Mouse (Mus musculus): Measurements from ENCODE around the gene Clic4. TPM values are rescaled to one million over a fixed set of nuclear protein-coding genes. Genes with fewer than 3 reads are reported as not detected.

The Clic4 gene
- polyA plus RNA-seq, 1 experiment: 139 TPM

DNA sequence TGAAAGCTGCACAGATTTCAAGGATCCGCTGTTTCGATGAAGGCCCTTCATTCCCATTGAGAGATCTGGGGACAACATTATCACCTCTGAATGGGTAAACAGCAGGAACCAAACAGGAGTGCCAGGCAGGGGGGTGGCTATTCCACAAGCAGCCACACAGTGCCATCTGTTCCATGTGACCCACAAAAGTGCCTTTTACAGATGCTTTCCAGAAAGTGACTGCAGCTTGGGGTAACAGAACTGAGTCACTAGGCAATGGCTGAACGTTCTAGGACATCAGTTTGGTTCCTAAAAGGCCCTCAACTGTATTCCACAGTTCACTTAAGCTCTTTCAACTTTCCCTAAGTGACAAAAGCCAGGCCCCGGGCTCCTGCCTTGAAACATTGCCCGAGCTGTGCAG is 42.0 kb downstream of the Clic4 start:
- H3K36me3 ChIP-seq (ENCODE audit: control insufficient read depth, insufficient read depth): peaks cover 37% of the 10 kb centered on the region
- H3ac ChIP-seq (ENCODE audit: control insufficient read depth, insufficient read length, low read depth): no peak overlapping the region
- no peaks in the 10 kb centered on the region for H3K27me3 ChIP-seq (ENCODE audit: control insufficient read depth, insufficient read depth, insufficient read length)
- peaks cover 48% of the 10 kb centered on the region for H3K79me3 ChIP-seq (ENCODE audit: low read depth)
- peaks cover 96% of the 10 kb centered on the region for H3K79me2 ChIP-seq (ENCODE audit: control insufficient read depth, insufficient read depth)
- TF ChIP-seq MAX (IDR thresholded peaks at IDR 0.05): no peak
- TF ChIP-seq MYOG (IDR thresholded peaks at IDR 0.05; ENCODE audit: control insufficient read depth, extremely low read depth, insufficient read length): no peak
- no peak for TF ChIP-seq FOSL1 (IDR thresholded peaks at IDR 0.05; ENCODE audit: insufficient read depth, low read length, poor library complexity, severe bottlenecking)
- no peak for TF ChIP-seq CTCF (IDR thresholded peaks at IDR 0.05; ENCODE audit: control insufficient read depth, insufficient read depth, insufficient read length)
- no peak for TF ChIP-seq MYOD1 (IDR thresholded peaks at IDR 0.05; ENCODE audit: control insufficient read depth, insufficient read length, low read depth)
- no peak for TF ChIP-seq USF1 (IDR thresholded peaks at IDR 0.05; ENCODE audit: low read depth)
- no peak for TF ChIP-seq CEBPB (IDR thresholded peaks at IDR 0.05; ENCODE audit: low read depth)
- no peak overlapping the region for H3K4me3 ChIP-seq (ENCODE audit: insufficient read depth, poor library complexity, severe bottlenecking)

- H3K79me2 ChIP-seq (ENCODE audit: control insufficient read depth, insufficient read depth): peaks cover 95% of the 10 kb centered on the region
- no peaks in the 10 kb centered on the region for H3K27me3 ChIP-seq (ENCODE audit: control insufficient read depth, insufficient read depth, insufficient read length)
- peaks cover 42% of the 10 kb centered on the region for H3K79me3 ChIP-seq (ENCODE audit: low read depth)
Observed at GRCm38 (mm10) chr4:135229871-135230270, 42.7 kb downstream of the Clic4 start.

DNA sequence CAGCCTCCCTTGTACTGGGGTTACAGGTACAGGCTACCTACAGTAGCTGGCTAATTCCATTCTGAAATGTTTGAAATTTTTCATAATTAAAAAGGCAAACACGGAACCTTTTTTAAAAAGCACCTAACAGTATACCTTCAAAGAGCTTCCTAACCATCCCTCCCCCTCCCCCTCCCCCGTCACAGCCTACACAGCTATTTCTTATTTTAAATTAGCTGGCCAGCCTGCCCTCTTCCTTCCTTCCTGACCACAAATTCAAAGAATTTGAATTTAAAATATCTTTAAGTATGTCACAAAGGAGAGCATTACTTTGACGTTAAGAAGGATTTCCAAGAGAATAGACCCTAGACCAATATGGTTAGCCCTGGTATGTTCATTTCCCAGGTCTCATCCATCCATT is 44.5 kb downstream of the Clic4 start:
- TF ChIP-seq FOSL1 (IDR thresholded peaks at IDR 0.05; ENCODE audit: insufficient read depth, low read length, poor library complexity, severe bottlenecking): no peak
- TF ChIP-seq MYOD1 (IDR thresholded peaks at IDR 0.05; ENCODE audit: control insufficient read depth, insufficient read length, low read depth): no peak
- TF ChIP-seq MAX (IDR thresholded peaks at IDR 0.05): no peak
- no peak for TF ChIP-seq MYOG (IDR thresholded peaks at IDR 0.05; ENCODE audit: control insufficient read depth, extremely low read depth, insufficient read length)
- no peak for TF ChIP-seq CEBPB (IDR thresholded peaks at IDR 0.05; ENCODE audit: low read depth)
- TF ChIP-seq CTCF (IDR thresholded peaks at IDR 0.05; ENCODE audit: control insufficient read depth, insufficient read depth, insufficient read length): no peak
- H3K36me3 ChIP-seq (ENCODE audit: control insufficient read depth, insufficient read depth): peaks cover 43% of the 10 kb centered on the region

More at GRCm38 (mm10) chr4:135229871-135230270, 42.7 kb downstream of the Clic4 start:
- TF ChIP-seq USF1 (IDR thresholded peaks at IDR 0.05; ENCODE audit: low read depth) (no peak), MAX (IDR thresholded peaks at IDR 0.05) (no peak), CEBPB (IDR thresholded peaks at IDR 0.05; ENCODE audit: low read depth) (no peak), FOSL1 (IDR thresholded peaks at IDR 0.05; ENCODE audit: insufficient read depth, low read length, poor library complexity, severe bottlenecking) (no peak), MYOG (IDR thresholded peaks at IDR 0.05; ENCODE audit: control insufficient read depth, extremely low read depth, insufficient read length) (no peak), CTCF (IDR thresholded peaks at IDR 0.05; ENCODE audit: control insufficient read depth, insufficient read depth, insufficient read length) (no peak), MYOD1 (IDR thresholded peaks at IDR 0.05; ENCODE audit: control insufficient read depth, insufficient read length, low read depth) (no peak)
- no peak overlapping the region for H3K4me3 ChIP-seq (ENCODE audit: insufficient read depth, poor library complexity, severe bottlenecking)
- H3ac ChIP-seq (ENCODE audit: control insufficient read depth, insufficient read length, low read depth): no peak overlapping the region
- peaks cover 32% of the 10 kb centered on the region for H3K36me3 ChIP-seq (ENCODE audit: control insufficient read depth, insufficient read depth)

GRCm38 (mm10) chr4:135226008-135226667 is 46.5 kb downstream of the Clic4 start:
- Histone ChIP-seq H3K36me3 (ENCODE audit: control insufficient read depth, insufficient read depth) (peaks cover 53% of the 10 kb centered on the region), H3K79me3 (ENCODE audit: low read depth) (peaks cover 27% of the 10 kb centered on the region), H3ac (ENCODE audit: control insufficient read depth, insufficient read length, low read depth) (no peak overlapping the region), H3K27me3 (ENCODE audit: control insufficient read depth, insufficient read depth, insufficient read length) (no peaks in the 10 kb centered on the region), H3K79me2 (ENCODE audit: control insufficient read depth, insufficient read depth) (peaks cover 86% of the 10 kb centered on the region), H3K4me3 (ENCODE audit: insufficient read depth, poor library complexity, severe bottlenecking) (no peak overlapping the region)
- TF ChIP-seq CEBPB (IDR thresholded peaks at IDR 0.05; ENCODE audit: low read depth) (no peak), USF1 (IDR thresholded peaks at IDR 0.05; ENCODE audit: low read depth) (no peak), FOSL1 (IDR thresholded peaks at IDR 0.05; ENCODE audit: insufficient read depth, low read length, poor library complexity, severe bottlenecking) (no peak), MYOD1 (IDR thresholded peaks at IDR 0.05; ENCODE audit: control insufficient read depth, insufficient read length, low read depth) (no peak), MAX (IDR thresholded peaks at IDR 0.05) (no peak), MYOG (IDR thresholded peaks at IDR 0.05; ENCODE audit: control insufficient read depth, extremely low read depth, insufficient read length) (no peak), CTCF (IDR thresholded peaks at IDR 0.05; ENCODE audit: control insufficient read depth, insufficient read depth, insufficient read length) (no peak)

More for the DNA sequence above, 44.5 kb downstream of the Clic4 start:
- no peak overlapping the region for H3K4me3 ChIP-seq (ENCODE audit: insufficient read depth, poor library complexity, severe bottlenecking)
- peaks cover 97% of the 10 kb centered on the region for H3K79me2 ChIP-seq (ENCODE audit: control insufficient read depth, insufficient read depth)
- H3K79me3 ChIP-seq (ENCODE audit: low read depth): peaks cover 40% of the 10 kb centered on the region
- H3ac ChIP-seq (ENCODE audit: control insufficient read depth, insufficient read length, low read depth): no peak overlapping the region
- H3K27me3 ChIP-seq (ENCODE audit: control insufficient read depth, insufficient read depth, insufficient read length): no peaks in the 10 kb centered on the region

DNA sequence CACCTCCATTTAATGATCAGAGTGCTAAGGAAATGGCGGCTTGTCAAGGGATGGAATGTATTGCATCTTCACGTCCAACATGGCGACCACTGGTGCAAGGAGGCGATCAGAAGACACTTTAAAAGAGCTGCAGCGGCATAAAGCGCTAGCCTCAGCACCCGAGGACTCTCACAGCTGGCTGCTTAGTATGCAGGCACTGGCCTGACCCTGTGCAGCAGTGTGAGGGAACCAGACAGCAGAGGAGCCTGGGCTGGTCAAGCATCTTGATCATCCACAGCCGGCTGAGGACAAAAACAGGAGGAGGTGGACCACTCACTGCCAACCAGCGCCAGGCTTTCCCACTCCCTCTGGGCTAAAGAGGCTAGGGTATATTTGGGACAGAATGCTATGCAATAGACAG is 48.8 kb downstream of the Clic4 start:
- Histone ChIP-seq H3K79me2 (ENCODE audit: control insufficient read depth, insufficient read depth) (peaks cover 78% of the 10 kb centered on the region), H3K36me3 (ENCODE audit: control insufficient read depth, insufficient read depth) (peaks cover 62% of the 10 kb centered on the region), H3K4me3 (ENCODE audit: insufficient read depth, poor library complexity, severe bottlenecking) (no peak overlapping the region), H3K79me3 (ENCODE audit: low read depth) (peaks cover 23% of the 10 kb centered on the region), H3K27me3 (ENCODE audit: control insufficient read depth, insufficient read depth, insufficient read length) (no peaks in the 10 kb centered on the region), H3ac (ENCODE audit: control insufficient read depth, insufficient read length, low read depth) (no peak overlapping the region)
- TF ChIP-seq MAX (IDR thresholded peaks at IDR 0.05) (no peak), CEBPB (IDR thresholded peaks at IDR 0.05; ENCODE audit: low read depth) (no peak), MYOG (IDR thresholded peaks at IDR 0.05; ENCODE audit: control insufficient read depth, extremely low read depth, insufficient read length) (no peak), FOSL1 (IDR thresholded peaks at IDR 0.05; ENCODE audit: insufficient read depth, low read length, poor library complexity, severe bottlenecking) (no peak), CTCF (IDR thresholded peaks at IDR 0.05; ENCODE audit: control insufficient read depth, insufficient read depth, insufficient read length) (no peak), MYOD1 (IDR thresholded peaks at IDR 0.05; ENCODE audit: control insufficient read depth, insufficient read length, low read depth) (no peak), USF1 (IDR thresholded peaks at IDR 0.05; ENCODE audit: low read depth) (no peak)

Measured in C2C12 (cell line).